Mouse (Mus musculus): ENCODE data around the gene Nenf. TPM values are rescaled to one million over a fixed set of nuclear protein-coding genes. Genes with fewer than 3 reads are reported as not detected.
A peak's percentile ranks its signal among the peaks of the same experiment; 100 is the strongest.

Gene Nenf
- polyA plus RNA-seq, 1 experiment from 2014 or later, result 103 TPM

DNA sequence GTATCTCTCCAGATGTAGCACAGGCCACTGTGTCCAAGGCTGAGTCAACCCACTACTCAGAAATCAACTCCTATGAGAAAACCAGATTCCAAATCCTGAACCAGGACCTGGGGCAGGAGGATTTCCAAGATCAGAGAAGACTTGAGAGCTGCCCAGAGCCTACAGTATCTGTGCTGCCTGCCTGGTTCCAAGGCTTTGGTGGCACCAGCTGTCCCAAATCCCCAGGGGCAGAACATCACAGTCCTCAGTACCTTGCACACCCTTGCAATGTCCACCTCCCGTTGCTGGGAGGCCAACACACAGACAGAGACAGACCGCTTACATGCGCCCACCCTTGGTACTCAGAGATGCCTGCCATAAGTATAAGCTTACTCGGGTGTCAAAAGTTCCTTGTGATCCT lies 19.7 kb downstream of the Nenf start:
- H3K4me2 ChIP-seq, result no peak overlapping the region
- H3K4me1 ChIP-seq, result 0 out of 2 replicates have a peak, but pooled peaks cover 9% of the 10 kb centered on the region
- no peak for ATAC-seq (ENCODE audit: borderline replicate concordance, extremely low read depth, low FRiP score, low TSS enrichment)
- 81% methylated on average over 4 of the region's 4 CpGs for WGBS
- no peak overlapping the region for H3K27ac ChIP-seq
- H3K9ac ChIP-seq, result no peak overlapping the region
- H3K27me3 ChIP-seq, result no peaks in the 10 kb centered on the region
- no peaks in the 10 kb centered on the region for H3K36me3 ChIP-seq
- no peaks in the 10 kb centered on the region for H3K9me3 ChIP-seq
- H3K4me3 ChIP-seq, result no peak overlapping the region

DNA sequence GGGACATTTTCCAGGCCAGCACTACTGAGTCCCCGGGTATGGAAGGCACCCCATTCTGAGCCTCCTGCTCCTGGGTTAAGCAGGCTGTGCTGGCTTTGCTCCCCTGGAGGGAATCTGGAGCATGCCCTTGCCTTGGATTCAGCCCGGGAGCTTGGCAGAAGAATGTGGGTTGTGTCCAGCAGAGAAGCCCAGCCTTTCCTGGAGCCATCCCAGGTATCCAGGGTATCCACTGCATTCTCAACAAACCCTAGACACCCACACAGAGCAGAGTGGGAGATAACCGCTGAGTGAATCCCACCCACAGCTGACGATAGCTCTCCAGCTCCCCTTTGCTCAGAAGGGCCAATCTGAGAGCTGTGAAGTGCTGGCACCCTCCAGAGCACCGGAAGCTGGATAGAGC lies 21.5 kb downstream of the Nenf start:
- Histone ChIP-seq H3K4me2 (no peak overlapping the region), H3K4me3 (no peak overlapping the region), H3K27ac (0 out of 2 replicates have a peak overlapping the region, but pooled peaks have one; percentile 3), H3K9me3 (no peaks in the 10 kb centered on the region), H3K27me3 (no peaks in the 10 kb centered on the region), H3K4me1 (0 out of 2 replicates have a peak, but pooled peaks cover 9% of the 10 kb centered on the region), H3K36me3 (no peaks in the 10 kb centered on the region), H3K9ac (no peak overlapping the region)
- ATAC-seq (ENCODE audit: borderline replicate concordance, extremely low read depth, low FRiP score, low TSS enrichment), result peak; percentile 25; the same call in 1 of the 2 replicates
- WGBS, result 46% methylated on average over 5 of the region's 5 CpGs

DNA sequence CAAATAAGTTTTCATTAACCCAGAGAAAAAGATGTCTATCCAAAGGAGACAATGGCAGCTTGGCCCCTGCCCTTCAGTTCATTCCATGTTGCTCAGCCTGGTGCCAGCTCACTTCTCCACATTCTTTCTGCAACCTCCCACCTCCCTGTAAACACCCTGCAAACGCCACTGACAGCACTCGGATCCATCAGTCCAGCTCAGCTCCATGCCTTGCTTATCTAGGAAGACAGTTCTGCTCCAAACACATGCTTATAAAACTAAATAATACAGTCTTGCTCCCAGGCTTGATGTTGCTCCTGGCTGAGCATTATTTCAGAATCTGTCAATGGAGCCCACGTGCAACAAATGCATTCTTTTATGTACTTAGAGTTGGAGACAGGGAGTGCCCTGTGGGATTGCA lies 22.2 kb downstream of the Nenf start:
- Histone ChIP-seq H3K9ac (no peak overlapping the region), H3K27ac (no peak overlapping the region), H3K27me3 (no peaks in the 10 kb centered on the region), H3K4me3 (no peak overlapping the region), H3K36me3 (no peaks in the 10 kb centered on the region), H3K4me2 (no peak overlapping the region), H3K4me1 (0 out of 2 replicates have a peak, but pooled peaks cover 9% of the 10 kb centered on the region), H3K9me3 (no peaks in the 10 kb centered on the region)
- WGBS, result 9% methylated on average over 3 of the region's 3 CpGs
- ATAC-seq (ENCODE audit: borderline replicate concordance, extremely low read depth, low FRiP score, low TSS enrichment), result no peak

DNA sequence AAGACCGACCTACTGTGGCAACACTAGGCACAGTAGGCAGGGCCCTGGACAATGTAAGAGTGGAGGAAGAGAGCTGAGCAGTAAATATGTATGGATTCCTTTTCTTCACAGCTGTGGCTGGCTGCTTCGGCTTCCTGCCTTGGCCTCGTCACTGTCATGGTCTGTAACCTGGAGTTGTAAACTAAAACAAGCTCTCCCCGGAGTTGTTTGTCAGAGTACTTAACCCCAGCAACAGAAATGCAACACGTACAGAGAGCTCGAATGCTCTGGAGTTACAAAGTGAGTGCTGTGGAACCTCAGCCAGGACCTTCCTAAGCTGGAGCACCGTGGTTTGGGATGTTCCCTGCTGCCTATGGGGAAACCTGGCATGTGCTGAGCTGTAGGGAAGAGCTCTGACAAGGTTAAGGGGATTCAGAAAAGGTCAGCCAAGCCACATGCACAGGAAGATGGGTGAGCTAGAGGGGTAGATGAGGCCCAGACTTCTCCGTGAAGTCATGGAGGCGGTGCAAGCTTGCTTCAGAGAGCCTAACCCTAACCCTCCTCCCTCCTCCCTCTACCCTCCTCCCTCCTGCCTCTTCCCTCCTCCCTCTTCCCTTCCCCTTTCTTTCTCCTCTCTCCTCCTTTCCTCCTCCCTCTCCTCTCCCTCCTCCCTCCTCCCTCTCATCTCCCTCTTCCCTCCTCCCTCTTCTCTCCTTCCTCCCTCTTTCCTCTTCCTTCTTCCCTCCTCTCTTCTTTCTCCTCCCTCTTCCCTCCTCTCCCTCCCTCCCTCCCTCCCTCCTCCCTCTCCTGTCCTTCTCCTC lies 23.8 kb downstream of the Nenf start:
- no peak for ATAC-seq (ENCODE audit: borderline replicate concordance, extremely low read depth, low FRiP score, low TSS enrichment)
- H3K4me2 ChIP-seq, result no peak overlapping the region
- H3K9me3 ChIP-seq, result no peaks in the 10 kb centered on the region
- WGBS, result 39% methylated on average over 9 of the region's 9 CpGs
- H3K27me3 ChIP-seq, result no peaks in the 10 kb centered on the region
- H3K27ac ChIP-seq, result no peak overlapping the region
- H3K9ac ChIP-seq, result no peak overlapping the region
- H3K36me3 ChIP-seq, result no peaks in the 10 kb centered on the region
- H3K4me3 ChIP-seq, result no peak overlapping the region
- H3K4me1 ChIP-seq, result 0 out of 2 replicates have a peak, but pooled peaks cover 9% of the 10 kb centered on the region

DNA sequence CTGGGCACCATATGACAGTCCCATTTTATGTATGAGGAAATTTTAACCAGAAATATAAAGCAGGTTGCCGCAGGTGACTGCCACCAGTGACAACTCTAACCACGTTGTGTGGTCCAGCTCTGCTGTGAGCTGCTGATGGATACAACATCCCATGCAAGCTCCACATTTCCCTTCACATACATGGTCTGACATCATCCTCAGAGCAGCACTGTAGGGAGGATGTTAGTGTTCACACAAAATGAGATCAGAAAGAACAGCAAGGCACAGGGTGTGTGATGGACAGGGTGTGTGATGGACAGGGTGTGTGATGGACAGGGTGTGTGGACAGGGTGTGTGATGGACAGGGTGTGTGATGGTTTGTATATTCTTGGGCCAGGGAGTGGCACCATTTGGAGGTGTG lies 24.9 kb downstream of the Nenf start:
- Histone ChIP-seq H3K36me3 (no peaks in the 10 kb centered on the region), H3K27me3 (no peaks in the 10 kb centered on the region), H3K4me2 (no peak overlapping the region), H3K9ac (no peak overlapping the region), H3K4me3 (no peak overlapping the region), H3K9me3 (no peaks in the 10 kb centered on the region), H3K4me1 (0 out of 2 replicates have a peak, but pooled peaks cover 9% of the 10 kb centered on the region), H3K27ac (no peak overlapping the region)
- ATAC-seq (ENCODE audit: borderline replicate concordance, extremely low read depth, low FRiP score, low TSS enrichment), result no peak
- WGBS, result 82% methylated on average over 2 of the region's 2 CpGs

DNA sequence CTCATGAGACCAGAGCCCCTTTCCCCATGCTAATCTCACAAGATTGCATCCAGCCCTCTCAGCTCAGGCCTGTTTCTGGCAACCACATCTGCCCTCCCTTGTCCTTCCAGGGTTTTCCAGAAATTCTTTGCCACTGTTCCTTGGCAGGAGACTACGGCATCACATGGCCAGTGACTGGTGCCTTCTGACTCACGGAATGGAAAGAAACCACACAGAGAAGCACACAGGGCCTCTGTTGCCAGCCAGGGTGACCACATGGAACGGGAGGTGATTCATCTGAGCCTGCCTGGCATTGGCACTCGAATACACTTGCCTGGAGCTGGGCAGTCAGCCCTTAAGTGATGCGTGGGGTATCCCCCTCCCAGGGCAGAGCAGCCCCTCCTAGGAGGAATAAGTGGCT lies 25.6 kb downstream of the Nenf start:
- Histone ChIP-seq H3K9ac (no peak overlapping the region), H3K36me3 (no peaks in the 10 kb centered on the region), H3K27me3 (no peaks in the 10 kb centered on the region), H3K27ac (no peak overlapping the region), H3K4me3 (no peak overlapping the region), H3K4me1 (0 out of 2 replicates have a peak, but pooled peaks cover 9% of the 10 kb centered on the region), H3K9me3 (no peaks in the 10 kb centered on the region), H3K4me2 (no peak overlapping the region)
- WGBS, result 63% methylated on average over 5 of the region's 5 CpGs
- no peak for ATAC-seq (ENCODE audit: borderline replicate concordance, extremely low read depth, low FRiP score, low TSS enrichment)

DNA sequence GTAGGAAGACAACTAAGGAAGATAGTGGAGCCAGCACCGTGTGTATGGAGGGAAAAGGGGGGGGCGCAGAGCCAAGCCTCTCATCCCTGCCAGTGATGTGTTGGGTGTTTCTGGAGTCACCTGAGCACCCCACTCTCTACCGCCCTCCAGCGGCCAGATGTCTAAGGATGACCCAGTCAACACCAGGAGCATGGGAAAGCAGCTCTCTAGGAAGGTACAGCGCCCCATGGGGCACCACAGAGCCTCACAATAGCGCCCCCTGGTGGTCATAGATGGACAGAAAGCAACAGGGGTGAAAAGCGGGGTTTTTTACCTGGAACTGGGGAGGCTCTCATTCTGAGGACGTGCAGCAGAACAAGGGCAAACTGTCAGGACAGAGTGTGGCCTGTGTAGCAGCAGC lies 29.2 kb downstream of the Nenf start:
- 32% methylated on average over 8 of the region's 8 CpGs for WGBS
- H3K4me3 ChIP-seq, result no peak overlapping the region
- H3K9ac ChIP-seq, result no peak overlapping the region
- no peaks in the 10 kb centered on the region for H3K36me3 ChIP-seq
- no peak for ATAC-seq (ENCODE audit: borderline replicate concordance, extremely low read depth, low FRiP score, low TSS enrichment)
- no peak overlapping the region for H3K27ac ChIP-seq
- H3K4me1 ChIP-seq, result no peaks in the 10 kb centered on the region
- H3K27me3 ChIP-seq, result no peaks in the 10 kb centered on the region
- no peak overlapping the region for H3K4me2 ChIP-seq
- no peaks in the 10 kb centered on the region for H3K9me3 ChIP-seq

DNA sequence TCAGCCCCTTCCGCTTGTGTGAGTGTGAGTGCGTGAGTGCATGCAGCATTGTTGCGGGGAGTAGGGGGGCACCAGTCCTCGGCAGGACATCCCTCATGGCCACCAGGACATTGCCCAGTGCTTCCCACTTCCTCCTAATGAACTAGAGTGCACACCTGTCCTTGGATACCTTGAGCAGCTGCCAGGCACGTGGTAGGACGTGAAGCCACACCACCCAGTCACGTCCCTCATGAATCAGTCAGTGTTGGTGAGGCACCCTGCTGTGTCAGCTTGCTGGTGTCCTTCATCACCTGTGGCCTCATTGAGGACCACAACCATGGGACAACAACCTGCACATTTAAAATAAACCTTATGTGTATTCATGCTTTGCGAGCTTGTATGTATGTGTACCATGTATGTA lies 33.5 kb downstream of the Nenf start:
- no peak for ATAC-seq (ENCODE audit: borderline replicate concordance, extremely low read depth, low FRiP score, low TSS enrichment)
- no peak overlapping the region for H3K27ac ChIP-seq
- peaks cover 6% of the 10 kb centered on the region; the same call in 1 of the 2 replicates for H3K4me1 ChIP-seq
- WGBS, result 85% methylated on average over 8 of the region's 8 CpGs
- no peak overlapping the region for H3K9ac ChIP-seq
- no peaks in the 10 kb centered on the region for H3K27me3 ChIP-seq
- H3K9me3 ChIP-seq, result no peaks in the 10 kb centered on the region
- no peak overlapping the region for H3K4me3 ChIP-seq
- no peaks in the 10 kb centered on the region for H3K36me3 ChIP-seq
- H3K4me2 ChIP-seq, result no peak overlapping the region

DNA sequence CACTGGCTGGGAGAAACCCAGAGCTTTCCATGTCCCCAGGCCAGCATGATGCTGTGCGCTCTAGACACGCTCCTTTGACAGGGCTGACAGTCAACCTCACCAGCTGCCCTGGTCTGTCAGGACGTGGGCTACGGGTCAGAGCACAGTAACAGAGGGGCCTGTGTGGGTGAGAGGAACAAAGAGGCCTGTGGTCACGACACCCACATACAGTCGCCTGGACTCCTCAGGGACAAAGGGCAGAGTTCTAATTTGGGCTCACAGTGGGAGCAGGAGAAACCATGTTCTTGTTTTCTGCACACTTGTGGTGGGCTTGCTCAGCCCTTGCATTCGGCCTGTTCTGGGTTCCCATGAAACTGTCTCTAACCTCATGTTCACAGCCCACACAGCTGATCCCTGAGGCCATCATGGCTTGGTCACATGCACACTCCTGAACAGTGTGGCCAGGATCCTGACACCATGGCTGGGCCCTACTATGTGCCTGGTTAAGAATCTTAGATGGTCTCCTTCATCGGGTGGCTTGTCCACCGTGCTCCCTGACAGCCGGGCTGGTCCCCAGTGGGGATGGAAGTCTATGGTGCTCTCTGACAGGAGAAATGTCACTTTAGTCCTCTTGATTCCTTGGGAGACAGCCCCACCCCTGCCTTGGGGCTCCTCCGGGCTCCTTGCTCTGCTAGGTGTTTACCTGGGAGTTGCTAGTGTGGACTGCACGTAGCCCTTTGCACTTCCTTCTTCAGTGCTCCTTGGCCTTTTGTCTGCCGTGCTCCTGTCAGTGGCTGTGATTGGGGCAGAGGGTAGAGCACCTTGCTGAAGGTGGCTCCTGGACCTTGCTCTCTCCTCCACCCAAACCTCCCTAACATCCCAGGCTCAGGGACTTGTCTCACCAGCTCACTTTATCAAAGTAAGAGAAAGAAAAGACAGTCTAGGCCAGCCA lies 34.6 kb downstream of the Nenf start:
- H3K27me3 ChIP-seq, result no peaks in the 10 kb centered on the region
- no peak overlapping the region for H3K9ac ChIP-seq
- H3K4me1 ChIP-seq, result peaks cover 11% of the 10 kb centered on the region
- no peak for ATAC-seq (ENCODE audit: borderline replicate concordance, extremely low read depth, low FRiP score, low TSS enrichment)
- no peaks in the 10 kb centered on the region for H3K36me3 ChIP-seq
- no peaks in the 10 kb centered on the region for H3K9me3 ChIP-seq
- H3K27ac ChIP-seq, result no peak overlapping the region
- no peak overlapping the region for H3K4me2 ChIP-seq
- no peak overlapping the region for H3K4me3 ChIP-seq
- WGBS, result 73% methylated on average over 13 of the region's 13 CpGs

DNA sequence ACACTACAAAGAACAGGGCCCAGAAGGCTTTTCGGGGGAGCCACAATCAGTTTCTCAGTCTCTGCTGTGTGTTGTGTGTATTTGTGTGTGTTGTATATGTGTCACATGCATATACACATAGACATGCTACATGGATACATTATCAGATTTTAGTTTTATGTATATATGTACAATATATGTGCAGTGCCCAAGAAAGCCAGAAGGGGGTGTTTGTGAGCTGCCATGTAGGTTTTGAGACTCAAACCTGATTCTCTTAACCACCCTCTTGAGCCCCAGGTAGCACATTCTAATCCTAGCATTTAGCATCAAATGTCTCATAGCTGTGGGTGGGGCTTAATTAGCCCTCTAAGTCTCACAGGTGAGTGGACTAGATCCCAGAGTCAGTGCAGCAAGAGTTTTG lies 35.7 kb downstream of the Nenf start:
- Histone ChIP-seq H3K9me3 (no peaks in the 10 kb centered on the region), H3K4me1 (peaks cover 16% of the 10 kb centered on the region), H3K36me3 (no peaks in the 10 kb centered on the region), H3K27ac (no peak overlapping the region), H3K27me3 (no peaks in the 10 kb centered on the region), H3K4me3 (no peak overlapping the region), H3K9ac (no peak overlapping the region), H3K4me2 (no peak overlapping the region)
- no peak for ATAC-seq (ENCODE audit: borderline replicate concordance, extremely low read depth, low FRiP score, low TSS enrichment)
- 81% methylated on average over 1 of the region's 1 CpGs for WGBS

DNA sequence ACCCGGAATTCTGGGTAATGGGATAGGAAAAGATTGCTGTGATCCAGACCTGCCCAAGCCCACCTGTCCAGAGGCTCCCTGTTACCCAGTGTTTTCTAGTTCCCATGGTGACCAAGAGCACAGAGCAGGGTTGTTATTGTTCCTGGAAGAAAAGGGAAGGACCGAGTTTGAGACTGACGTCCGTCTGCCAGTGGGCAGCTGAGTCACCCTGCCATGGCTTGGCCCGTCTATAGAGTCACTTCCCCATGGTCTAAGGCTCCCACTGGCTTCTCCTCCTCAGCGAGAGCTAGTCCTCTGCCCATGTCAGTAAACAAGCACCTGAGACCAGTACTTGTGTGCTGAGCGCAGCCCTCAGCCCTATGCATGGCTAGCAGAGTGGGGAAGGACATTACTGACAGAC lies 36.8 kb downstream of the Nenf start:
- H3K4me2 ChIP-seq, result no peak overlapping the region
- no peak overlapping the region for H3K4me3 ChIP-seq
- peaks cover 16% of the 10 kb centered on the region for H3K4me1 ChIP-seq
- H3K36me3 ChIP-seq, result no peaks in the 10 kb centered on the region
- H3K27ac ChIP-seq, result no peak overlapping the region
- H3K9ac ChIP-seq, result no peak overlapping the region
- 56% methylated on average over 7 of the region's 7 CpGs for WGBS
- H3K27me3 ChIP-seq, result no peaks in the 10 kb centered on the region
- no peaks in the 10 kb centered on the region for H3K9me3 ChIP-seq
- ATAC-seq (ENCODE audit: borderline replicate concordance, extremely low read depth, low FRiP score, low TSS enrichment), result no peak

DNA sequence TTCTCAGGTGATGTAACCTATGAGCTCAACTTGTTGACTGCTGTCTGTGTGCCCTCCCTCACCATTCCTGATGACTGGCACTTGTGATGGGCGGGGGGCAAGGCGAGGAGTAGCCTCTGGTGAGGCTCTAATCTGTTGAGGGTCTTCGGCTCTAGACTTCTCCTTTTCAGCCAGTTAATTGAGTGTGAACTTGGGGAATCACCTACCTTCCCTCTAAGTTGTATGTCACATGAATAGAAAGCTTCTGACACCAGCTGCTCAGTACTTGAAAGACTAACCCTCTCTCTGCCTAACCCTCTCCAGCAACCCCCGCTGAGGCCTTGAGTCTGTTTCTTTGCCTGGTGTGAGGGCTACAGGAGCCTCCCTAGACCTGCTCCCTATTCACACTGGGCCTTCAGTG lies 39.7 kb downstream of the Nenf start:
- Histone ChIP-seq H3K9me3 (no peaks in the 10 kb centered on the region), H3K4me3 (no peak overlapping the region), H3K27ac (peak overlapping the region; percentile 65), H3K4me1 (peaks cover 16% of the 10 kb centered on the region), H3K9ac (no peak overlapping the region), H3K4me2 (peak overlapping the region; percentile 32), H3K36me3 (no peaks in the 10 kb centered on the region), H3K27me3 (no peaks in the 10 kb centered on the region)
- WGBS, result 67% methylated on average over 4 of the region's 4 CpGs
- ATAC-seq (ENCODE audit: borderline replicate concordance, extremely low read depth, low FRiP score, low TSS enrichment), result no peak
